In the genomic region with DNA sequence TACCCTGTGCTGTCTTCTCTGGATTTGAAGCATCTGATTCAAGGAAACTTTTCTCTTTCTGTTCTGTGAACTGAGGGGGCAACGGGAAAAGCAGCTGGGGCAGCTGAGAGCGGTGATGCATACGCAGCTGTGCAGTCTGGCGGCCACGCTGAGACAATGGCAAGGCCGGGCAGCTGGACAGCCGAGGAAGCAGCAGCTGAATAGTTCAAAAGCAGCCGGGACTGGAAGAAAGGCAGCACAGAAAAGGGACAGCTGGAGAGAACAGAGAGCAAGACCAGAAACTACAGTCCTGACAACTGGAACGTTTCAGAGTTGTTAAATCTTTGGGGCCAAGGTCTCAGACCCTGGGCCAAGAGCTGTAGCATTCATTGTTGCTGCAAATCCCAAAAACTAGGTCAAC, we compare ENCODE assay signal across 9 mouse cellular contexts. TPM values are rescaled to one million over a fixed set of nuclear protein-coding genes. Genes with fewer than 3 reads are reported as not detected.
A peak's percentile ranks its signal among the peaks of the same experiment; 100 is the strongest.
DNase-seq lines count a peak whose midpoint lies in the region; ATAC-seq lines count a peak whose summit lies in the region.
"Had no signal": no experiment of that assay in that cellular context is flagged by ENCODE, and none has a peak within 500 bp of the region (broad histone marks: within the 10 kb centered on the region; RNA-seq: fewer than 3 reads in every experiment).

No protein-coding gene starts in this region.

- no peak for ATAC-seq in erythroid progenitor cell, adult 5-6 weeks (replicated peaks; ENCODE audit: low FRiP score, poor library complexity, severe bottlenecking)

- H3K27me3 ChIP-seq in splenic B cell, adult 2 months (ENCODE audit: control insufficient read depth, insufficient read depth, low read length, poor library complexity, severe bottlenecking): no peaks in the 10 kb centered on the region

- peaks cover 9% of the 10 kb centered on the region; the same call in 1 of the 2 replicates for H3K36me3 ChIP-seq in splenic B cell, adult 2 months (ENCODE audit: control insufficient read depth, insufficient read depth, low read length, poor library complexity, severe bottlenecking)

- DNase-seq in kidney, postnatal 14 days: peak; percentile 9
- DNase-seq in kidney, adult 9 months: no peak
- DNase-seq in embryo, embryonic 11 days: peak; percentile 68
- peak; percentile 48 to 69 for DNase-seq in heart, adult 9 months (ENCODE audit: low spot score in 2 of 2)
- DNase-seq in layer of hippocampus, postnatal 10 days (ENCODE audit: low spot score in 2 of 2): peak; percentile 27 to 41
- DNase-seq in lung, postnatal 4 days: peak; percentile 43 to 84
- DNase-seq in splenic B cell, adult 2 months (ENCODE audit: low read depth, low spot score): peak; percentile 2

RNA-seq across cellular contexts. Expression of a gene that starts 1.1 kb away (rescaled TPM):
- 10 to 100 TPM; 46.7 to 50.4 TPM for total RNA-seq in layer of hippocampus, postnatal 10 days (2021)
- total RNA-seq in erythroid progenitor cell, adult 5-6 weeks (2015; ENCODE audit: low replicate concordance): 33.5 and 45.4 TPM in 2 replicates
- total RNA-seq in erythroid progenitor cell, adult 5-6 weeks (2017; ENCODE audit: low replicate concordance): 25.8 and 101 TPM in 2 replicates

RNA-seq across cellular contexts. Expression of a gene that starts 20.6 kb away (rescaled TPM):
- 1 to 10 TPM; 6.7 to 8.7 TPM for total RNA-seq in layer of hippocampus, postnatal 10 days (2021)
- 790 and 816 TPM in 2 replicates for total RNA-seq in erythroid progenitor cell, adult 5-6 weeks (2015; ENCODE audit: low replicate concordance)
- total RNA-seq in erythroid progenitor cell, adult 5-6 weeks (2017; ENCODE audit: low replicate concordance): 704 and 952 TPM in 2 replicates

RNA-seq across cellular contexts. Expression of a gene that starts 29.7 kb away (rescaled TPM):
- total RNA-seq in layer of hippocampus, postnatal 10 days (2021): 1 to 10 TPM; 1.2 to 1.9 TPM
- total RNA-seq in erythroid progenitor cell, adult 5-6 weeks (2015; ENCODE audit: low replicate concordance): not detected in 2 replicates
- total RNA-seq in erythroid progenitor cell, adult 5-6 weeks (2017; ENCODE audit: low replicate concordance): not detected in 2 replicates
- total RNA-seq: ES-E14 had no signal

Comparison
In these comparisons a context has a peak if more than half of its experiments do, and no peak if none do; other contexts are left out.
1. RNA of a gene that starts 20.6 kb away (total RNA-seq): 704 to 952 TPM in erythroid progenitor cell, adult 5-6 weeks; 6.7 to 8.7 TPM in layer of hippocampus, postnatal 10 days; every median in the first group is over 10 times any median in the second.